Mouse (Mus musculus): ENCODE data around the gene Amd2. TPM values are rescaled to one million over a fixed set of nuclear protein-coding genes. Genes with fewer than 3 reads are reported as not detected.

Gene Amd2
- 100 to 1,000 TPM in 2 of 4 experiments, 10 to 100 TPM in 2; 47.7 to 350 (median 190) TPM for total RNA-seq (2022)

DNA sequence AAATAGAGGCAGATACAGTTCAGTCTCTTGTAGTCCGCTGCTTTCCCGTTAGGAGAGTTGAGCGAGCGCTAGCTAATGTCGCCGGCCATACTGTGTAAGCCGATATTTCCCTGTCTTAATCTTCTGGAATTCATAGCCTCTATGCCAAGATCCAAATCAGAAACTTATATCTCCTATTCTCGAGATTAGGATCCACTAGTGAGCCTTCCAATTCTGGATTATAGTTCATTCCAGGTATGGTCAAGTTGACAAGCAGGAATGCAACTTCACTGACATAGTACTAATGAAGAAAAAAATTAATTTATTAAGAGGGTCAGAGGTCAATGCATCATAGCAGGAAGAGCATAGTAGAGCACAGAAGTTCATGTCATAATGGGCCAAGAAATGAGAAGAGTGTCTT lies at the start of gene Amd2:
Gene Amd2, minus strand, starts transcription at position 101 of the 400 bp plus-strand sequence.
- no peak for DNase-seq (ENCODE audit: low spot score in 2 of 2)

DNA sequence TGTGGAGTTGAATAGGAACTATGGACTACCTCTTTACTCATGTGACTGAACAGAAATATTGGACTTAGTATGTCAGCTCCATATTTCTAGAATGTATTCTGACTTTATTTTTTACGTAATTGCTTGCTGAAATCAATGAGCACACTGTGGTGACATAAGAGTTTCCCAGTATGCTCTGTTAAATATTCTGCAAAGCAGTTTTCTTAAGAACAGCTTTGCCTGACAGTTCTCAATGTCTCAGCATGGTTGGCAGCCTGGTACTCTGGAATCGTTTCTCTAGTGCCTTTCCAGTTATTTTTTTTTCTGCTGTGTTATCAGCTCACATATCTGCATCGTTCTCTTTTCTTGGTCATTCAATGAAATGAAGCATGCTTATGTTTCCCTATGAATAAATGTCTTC lies 49.6 kb upstream of the Amd2 start:
- no peak for DNase-seq (ENCODE audit: low spot score in 2 of 2)

DNA sequence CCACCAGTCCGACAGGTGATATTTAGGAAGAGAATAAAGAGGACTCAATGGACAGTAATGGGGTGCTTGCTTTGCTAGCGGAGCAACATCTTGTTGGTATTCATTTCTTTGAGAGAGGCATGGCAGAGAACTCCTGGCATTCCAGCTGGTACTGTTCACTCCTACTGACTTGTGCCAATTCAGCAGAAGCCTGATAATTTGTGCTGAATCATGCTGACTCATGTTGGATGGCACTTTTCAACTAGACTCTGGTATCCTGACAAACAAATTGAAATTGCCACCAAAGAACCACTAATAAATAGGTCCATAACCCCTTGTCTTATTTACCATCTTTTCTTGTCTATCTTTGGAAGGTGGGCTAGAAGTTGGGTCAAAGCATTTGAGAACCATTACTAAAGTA lies 25.9 kb upstream of the Amd2 start:
- DNase-seq (ENCODE audit: low spot score in 2 of 2) = no peak

- no peak for DNase-seq (ENCODE audit: low spot score in 2 of 2)
These were observed 2.6 kb upstream of the Amd2 start for GRCm38 (mm10) chr10:35714266-35714665.

Measured in gastrocnemius, adult 8-10 months (tissue).